Mouse (Mus musculus) hindbrain, embryonic 11.5 days (tissue): ENCODE results near the gene Max. TPM values are rescaled to one million over a fixed set of nuclear protein-coding genes. Genes with fewer than 3 reads are reported as not detected.

Experiments
- ATAC-seq: fragments of 200-750 bp; cut with Nextera tagmentation; 2 replicates; pipeline ENCODE4 v1.8.0; 2017; ENCODE audit warnings: mild to moderate bottlenecking, moderate TSS enrichment, moderate library complexity; ENCODE audit not compliant: low FRiP score
- DNase-seq: peaks from one replicate; pipeline ENCODE4 v3.0.0-alpha.2; 2015; ENCODE audit warnings: low spot score
- H3K27ac ChIP-seq: fragments of 300-500 bp; sonication (generic); 2 replicates; pipeline ENCODE4 v1.5.1; 2014; ENCODE audit warnings: mild to moderate bottlenecking, low read depth, low read length
- H3K27me3 ChIP-seq: fragments of 300-500 bp; sonication (generic); 2 replicates; pipeline ENCODE4 v1.6.1; 2014; ENCODE audit warnings: mild to moderate bottlenecking, low read length, moderate library complexity, mixed read lengths; ENCODE audit not compliant: control insufficient read depth, insufficient read depth
- H3K36me3 ChIP-seq: fragments of 300-500 bp; sonication (generic); 2 replicates; pipeline ENCODE4 v1.6.1; 2014; ENCODE audit warnings: mild to moderate bottlenecking, low read length, moderate library complexity, mixed read lengths; ENCODE audit not compliant: control insufficient read depth, insufficient read depth
- H3K4me1 ChIP-seq: fragments of 300-500 bp; sonication (generic); replicated peaks from 2 replicates; pipeline ENCODE4 v1.6.1; 2014; ENCODE audit warnings: low read length, mixed read lengths; ENCODE audit not compliant: control insufficient read depth, insufficient read depth
- H3K4me2 ChIP-seq: fragments of 300-500 bp; sonication (generic); replicated peaks from 2 replicates; pipeline ENCODE4 v1.6.1; 2014; ENCODE audit warnings: mild to moderate bottlenecking, low read depth, low read length
- H3K4me3 ChIP-seq: fragments of 300-500 bp; sonication (generic); 2 replicates; pipeline ENCODE4 v1.5.1; 2014; ENCODE audit warnings: low read depth, low read length
- H3K9ac ChIP-seq: fragments of 300-500 bp; sonication (generic); 2 replicates; pipeline ENCODE4 v1.6.1; 2014; ENCODE audit warnings: low read depth, low read length
- H3K9me3 ChIP-seq: fragments of 300-500 bp; sonication (generic); 2 replicates; pipeline ENCODE4 v1.6.1; 2016; ENCODE audit warnings: low read length; ENCODE audit not compliant: control insufficient read depth
- WGBS: fragments of 180-500 bp; shearing (Covaris S2); extraction: QIAGEN DNeasy Blood & Tissue Kit; methylation state at CpG from one replicate; pipeline ENCODE4 v1.1.7; 2014; 5-methylcytosine and 5-hydroxymethylcytosine counted together
- polyA plus RNA-seq: library from polyadenylated mRNA; unstranded; fragments of >200 nt; fragmentation: Nextera tagmentation; extraction: Ambion mirVana; gene quantifications from 2 replicates; pipeline ENCODE4 v1.2.1, GENCODE M21; 2014

Max gene
- polyA plus RNA-seq, 1 experiment from 2014 or later: 48.4 TPM

- no peaks in the 10 kb centered on the region for H3K36me3 ChIP-seq
- no peaks in the 10 kb centered on the region for H3K9me3 ChIP-seq
- no peak for ATAC-seq
- no peaks in the 10 kb centered on the region for H3K4me1 ChIP-seq
- no peak overlapping the region for H3K4me3 ChIP-seq
- H3K4me2 ChIP-seq: no peak overlapping the region
- DNase-seq: no peak
- no peaks in the 10 kb centered on the region for H3K27me3 ChIP-seq
- 91% methylated on average over 16 of the region's 16 CpGs for WGBS
- no peak overlapping the region for H3K9ac ChIP-seq
- H3K27ac ChIP-seq: no peak overlapping the region
Observed at GRCm38 (mm10) chr12:76892910-76893695, 68.9 kb downstream of the Max start.

GRCm38 (mm10) chr12:76891160-76891559 lies 70.8 kb downstream of the Max start:
- WGBS: 63% methylated on average over 3 of the region's 3 CpGs
- Histone ChIP-seq H3K36me3 (no peaks in the 10 kb centered on the region), H3K4me2 (no peak overlapping the region), H3K4me3 (no peak overlapping the region), H3K27me3 (no peaks in the 10 kb centered on the region), H3K9ac (no peak overlapping the region), H3K9me3 (no peaks in the 10 kb centered on the region), H3K27ac (no peak overlapping the region), H3K4me1 (no peaks in the 10 kb centered on the region)
- ATAC-seq: no peak
- DNase-seq: no peak

- H3K9me3 ChIP-seq: no peaks in the 10 kb centered on the region
- H3K27ac ChIP-seq: no peak overlapping the region
- WGBS: 91% methylated on average over 11 of the region's 11 CpGs
- ATAC-seq: no peak
- H3K36me3 ChIP-seq: no peaks in the 10 kb centered on the region
- H3K4me1 ChIP-seq: no peaks in the 10 kb centered on the region
- no peaks in the 10 kb centered on the region for H3K27me3 ChIP-seq
- H3K4me2 ChIP-seq: no peak overlapping the region
- H3K4me3 ChIP-seq: no peak overlapping the region
- H3K9ac ChIP-seq: no peak overlapping the region
- DNase-seq: no peak
Observed at GRCm38 (mm10) chr12:76889404-76890184, 72.4 kb downstream of the Max start.

- no peak for ATAC-seq
- 96% methylated on average over 12 of the region's 12 CpGs for WGBS
- no peaks in the 10 kb centered on the region for H3K9me3 ChIP-seq
Observed at GRCm38 (mm10) chr12:76887941-76888340, 74.1 kb downstream of the Max start.

More at GRCm38 (mm10) chr12:76887941-76888340, 74.1 kb downstream of the Max start:
- Histone ChIP-seq H3K27me3 (no peaks in the 10 kb centered on the region), H3K9ac (no peak overlapping the region), H3K4me3 (no peak overlapping the region), H3K4me1 (no peaks in the 10 kb centered on the region), H3K27ac (no peak overlapping the region), H3K36me3 (no peaks in the 10 kb centered on the region), H3K4me2 (no peak overlapping the region)
- no peak for DNase-seq

Other genes starting within 250 kb of the Max start
- gene Churc1, start 196.7 kb downstream of the Max start, polyA plus RNA-seq: 99.5 and 106 TPM in 2 replicates
- 42.5 and 43.5 TPM in 2 replicates for gene Fntb, start 196.6 kb downstream of the Max start, polyA plus RNA-seq
- not detected in 2 replicates for gene Gpx2, start 166.6 kb downstream of the Max start, polyA plus RNA-seq
- gene Rab15, start 139.3 kb downstream of the Max start, polyA plus RNA-seq: 11.3 and 14.6 TPM in 2 replicates